Mouse (Mus musculus): ENCODE data around the gene Zfp973. TPM values are rescaled to one million over a fixed set of nuclear protein-coding genes. Genes with fewer than 3 reads are reported as not detected.
"Not testable (repeated sequence)": the region's sequence is repeated elsewhere in the genome, so short reads cannot be mapped to it uniquely, and the experiment has no call there.

The Zfp973 gene
- 1 to 10 TPM; 8.0 to 9.7 (median 8.6) TPM for polyA plus RNA-seq (2017; shearing (Covaris generic))

GRCm38 (mm10) chr2:176670222-176670621, at the start of gene Zfp973:
TSS of gene Zfp973 (plus strand) at chr2:176670522.
- ATAC-seq: not testable (repeated sequence)

GRCm38 (mm10) chr2:176636244-176636643, 34.1 kb upstream of the Zfp973 start, which contains the start of gene Gm14308:
TSS of gene Gm14308 (minus strand) at chr2:176636344.
- ATAC-seq: not testable (repeated sequence)

- not testable (repeated sequence) for ATAC-seq
Observed at GRCm38 (mm10) chr2:176708051-176708450, 37.7 kb downstream of the Zfp973 start, which contains the start of gene Gm14305. TSS of gene Gm14305 (plus strand) at chr2:176708328.

Other genes with a start within 250 kb of the Zfp973 start
- 10 to 100 TPM; 10.5 to 15.6 (median 10.8) TPM for gene Gm14435, start 246.9 kb upstream of the Zfp973 start, polyA plus RNA-seq (2017; shearing (Covaris generic))
- 10 to 100 TPM in 2 of 3 experiments, 1 to 10 TPM in 1; 7.9 to 36.8 (median 23.1) TPM for gene Gm14434, start 183.7 kb upstream of the Zfp973 start, polyA plus RNA-seq (2017; shearing (Covaris generic))
- gene Zfp967, start 149.5 kb upstream of the Zfp973 start, polyA plus RNA-seq (2017; shearing (Covaris generic)): not detected
- 1 to 10 TPM; 2.6 to 9.6 (median 8.0) TPM for gene Gm14308, start 34.2 kb upstream of the Zfp973 start, polyA plus RNA-seq (2017; shearing (Covaris generic))
- gene Gm14305, start 37.8 kb downstream of the Zfp973 start, polyA plus RNA-seq (2017; shearing (Covaris generic)): 10 to 100 TPM in 2 of 3 experiments, 1 to 10 TPM in 1; 6.5 to 20.6 (median 15.0) TPM
- gene Gm14295, start 128.1 kb downstream of the Zfp973 start, polyA plus RNA-seq (2017; shearing (Covaris generic)): 1 to 10 TPM; 4.8 to 9.4 (median 7.0) TPM
- gene Gm14408, start 160.6 kb downstream of the Zfp973 start, polyA plus RNA-seq (2017; shearing (Covaris generic)): not detected